Mouse (Mus musculus): ENCODE measurements around the gene Sik3. TPM values are rescaled to one million over a fixed set of nuclear protein-coding genes. Genes with fewer than 3 reads are reported as not detected.

Gene Sik3
- total RNA-seq, 1 experiment from 2014 or later, result 25.1 TPM

DNA sequence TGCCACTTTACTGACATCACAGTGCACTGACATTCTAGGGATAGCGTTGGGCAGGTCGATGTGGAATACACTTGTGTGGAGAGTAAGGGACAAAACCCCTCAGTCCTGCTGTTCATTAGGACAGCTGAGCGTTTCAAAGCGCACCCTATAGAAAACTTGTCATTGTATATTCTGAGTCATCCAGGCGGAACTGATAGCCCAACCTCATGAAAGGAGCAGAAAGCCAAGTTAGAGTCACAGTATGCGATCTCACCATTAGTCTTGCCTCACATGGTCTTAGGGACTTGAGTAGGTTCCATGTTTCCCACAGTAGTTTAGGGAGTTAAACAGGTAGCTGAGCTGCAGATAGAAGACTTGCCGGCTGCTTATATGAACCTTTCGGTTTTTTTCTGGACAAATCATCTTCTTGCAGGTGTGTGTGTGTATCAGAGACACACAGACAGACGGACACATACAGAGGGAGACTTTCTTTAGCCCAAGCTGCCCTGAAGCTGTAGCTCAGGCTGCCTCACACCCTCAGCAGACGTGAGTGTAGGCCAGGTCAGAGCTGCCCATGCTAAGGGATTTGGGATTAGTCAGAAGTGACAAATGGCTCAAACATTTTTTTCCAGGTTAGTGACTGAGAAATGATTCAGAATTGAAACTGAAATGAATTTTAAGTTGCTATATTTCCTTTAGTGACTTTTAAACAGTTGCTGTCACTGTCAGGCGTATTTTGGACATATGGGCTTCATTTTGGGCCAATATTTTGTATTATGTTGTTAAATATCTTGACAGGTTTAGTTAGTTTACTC, 34.3 kb downstream of the Sik3 start:
- no peak for ATAC-seq (replicated peaks; ENCODE audit: low read depth, poor library complexity, severe bottlenecking)

DNA sequence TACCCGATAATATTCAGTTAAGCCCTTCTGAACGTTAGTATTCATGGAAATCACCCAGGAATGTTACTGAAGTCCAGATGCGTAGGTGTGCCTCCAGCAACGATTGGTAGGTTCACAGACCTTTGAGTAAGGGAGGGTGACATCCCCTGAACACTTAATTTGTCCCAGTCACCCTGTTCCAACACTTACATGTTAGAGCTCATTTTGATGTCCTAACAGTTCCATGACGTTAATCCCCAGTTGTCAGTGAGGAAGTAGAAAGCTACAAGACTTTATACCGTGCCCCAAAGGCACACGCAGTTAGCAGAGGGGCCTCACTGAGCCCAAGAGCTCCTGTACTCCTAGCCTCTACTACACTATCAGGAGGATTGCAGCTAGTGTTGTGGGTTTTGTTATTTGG, 36.9 kb downstream of the Sik3 start:
- no peak for ATAC-seq (replicated peaks; ENCODE audit: low read depth, poor library complexity, severe bottlenecking)

GRCm38 (mm10) chr9:46050203-46050602, 37.6 kb downstream of the Sik3 start:
- no peak for ATAC-seq (replicated peaks; ENCODE audit: low read depth, poor library complexity, severe bottlenecking)

DNA sequence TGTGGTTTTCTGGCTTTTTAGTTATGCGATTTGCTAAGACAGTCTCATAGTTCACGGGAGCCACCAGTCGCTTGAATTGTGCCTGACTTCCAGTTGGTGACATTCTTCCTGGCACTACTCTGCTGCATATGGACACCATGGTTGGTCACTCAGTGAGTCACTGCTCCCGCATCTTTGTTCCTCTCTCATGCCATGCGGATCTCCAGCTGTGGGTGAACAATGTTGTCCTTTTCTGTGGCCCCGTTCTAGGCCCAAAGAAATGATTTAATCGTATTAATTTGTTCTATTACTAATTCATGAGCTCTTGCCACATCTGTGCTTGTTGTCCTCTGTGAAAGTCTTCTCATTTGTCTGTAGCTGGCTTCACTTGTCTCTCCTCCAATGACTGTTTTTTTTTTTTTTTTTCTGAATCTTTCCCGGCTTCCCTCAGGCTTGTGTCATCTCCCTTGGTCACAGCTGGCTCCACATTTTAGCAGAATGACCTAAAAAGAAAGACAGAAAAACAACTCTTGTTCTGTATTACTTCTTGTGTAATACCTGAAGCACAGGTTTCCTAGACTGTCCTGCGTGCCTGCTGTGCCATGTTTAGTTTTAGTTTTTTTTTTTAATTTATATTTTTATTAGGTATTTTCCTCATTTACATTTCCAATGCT, 40.5 kb downstream of the Sik3 start:
- ATAC-seq (replicated peaks; ENCODE audit: low read depth, poor library complexity, severe bottlenecking), result no peak

GRCm38 (mm10) chr9:46058065-46058464, 45.4 kb downstream of the Sik3 start:
- ATAC-seq (replicated peaks; ENCODE audit: low read depth, poor library complexity, severe bottlenecking), result peak; percentile 58; the same call in 1 of the 2 replicates

- no peak for ATAC-seq (replicated peaks; ENCODE audit: low read depth, poor library complexity, severe bottlenecking)
These were observed 47.6 kb downstream of the Sik3 start for GRCm38 (mm10) chr9:46060249-46060648.

GRCm38 (mm10) chr9:46061696-46062425, 49.2 kb downstream of the Sik3 start:
- no peak for ATAC-seq (replicated peaks; ENCODE audit: low read depth, poor library complexity, severe bottlenecking)

- ATAC-seq (replicated peaks; ENCODE audit: low read depth, poor library complexity, severe bottlenecking), result no peak
These were observed 51.7 kb downstream of the Sik3 start for GRCm38 (mm10) chr9:46064331-46064730.

DNA sequence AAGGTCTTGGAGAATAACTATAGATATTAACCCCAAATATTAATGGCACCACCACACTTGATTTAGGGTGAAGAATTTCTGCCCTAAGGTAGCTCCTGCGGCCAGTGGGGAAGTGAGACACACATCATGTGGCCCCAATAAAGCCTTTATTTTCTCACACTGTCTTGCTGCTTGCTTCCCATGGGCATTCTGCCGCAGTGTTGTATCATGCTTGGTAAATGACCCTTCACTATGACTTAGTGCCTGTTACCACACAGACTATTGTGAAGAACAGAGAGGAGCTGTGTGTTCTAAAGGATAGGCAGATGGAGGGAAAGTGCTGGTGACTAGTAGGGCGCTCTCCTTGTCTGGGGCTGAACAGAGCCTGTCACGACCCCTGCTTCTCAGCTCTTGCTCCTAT, 54.1 kb downstream of the Sik3 start:
- no peak for ATAC-seq (replicated peaks; ENCODE audit: low read depth, poor library complexity, severe bottlenecking)

- ATAC-seq (replicated peaks; ENCODE audit: low read depth, poor library complexity, severe bottlenecking), result peak; percentile 97
These were observed 55.1 kb downstream of the Sik3 start for GRCm38 (mm10) chr9:46067691-46068090.

- ATAC-seq (replicated peaks; ENCODE audit: low read depth, poor library complexity, severe bottlenecking), result no peak
These were observed 56.4 kb downstream of the Sik3 start for GRCm38 (mm10) chr9:46069013-46069412.

- ATAC-seq (replicated peaks; ENCODE audit: low read depth, poor library complexity, severe bottlenecking), result no peak
These were observed 59.6 kb downstream of the Sik3 start for GRCm38 (mm10) chr9:46072101-46072835.

DNA sequence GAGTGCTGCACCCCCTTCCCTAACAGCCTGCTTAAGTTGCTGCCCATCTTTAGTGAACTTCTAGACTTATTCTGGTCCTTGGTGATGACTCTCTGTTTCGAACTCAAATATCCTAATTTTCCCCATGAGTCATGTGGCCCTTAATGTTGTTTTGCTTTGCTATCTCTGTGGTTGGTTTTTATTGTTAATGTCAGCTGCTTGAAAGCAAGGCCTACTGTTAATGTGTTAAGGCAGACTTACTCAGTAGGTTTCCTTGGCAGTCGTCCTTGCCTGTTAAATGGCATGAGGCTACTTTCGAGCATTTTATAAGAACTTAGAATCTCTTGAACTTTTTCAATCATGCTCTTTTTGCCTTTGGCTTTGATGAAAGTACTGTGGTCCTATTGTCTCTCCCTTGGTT, 60.8 kb downstream of the Sik3 start:
- no peak for ATAC-seq (replicated peaks; ENCODE audit: low read depth, poor library complexity, severe bottlenecking)

DNA sequence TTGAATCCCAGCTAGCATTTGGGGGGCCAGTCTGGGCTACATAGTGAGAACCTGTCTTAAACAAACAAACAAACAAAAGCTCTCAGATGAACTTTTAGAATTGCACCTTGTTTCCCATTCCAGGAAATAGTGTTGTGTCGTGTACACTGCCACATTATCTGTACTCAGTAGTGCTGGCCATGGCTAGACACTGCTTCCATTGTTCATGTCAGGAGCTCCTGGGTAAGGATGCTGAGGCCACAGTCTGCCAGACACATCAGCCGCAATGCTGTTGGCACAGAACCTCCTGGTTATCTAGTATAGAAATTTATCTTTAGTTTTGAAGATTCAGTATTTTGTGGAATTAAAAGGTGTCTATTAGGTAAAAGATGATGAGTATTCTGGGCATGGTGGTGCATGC, 63.0 kb downstream of the Sik3 start:
- ATAC-seq (replicated peaks; ENCODE audit: low read depth, poor library complexity, severe bottlenecking), result no peak

DNA sequence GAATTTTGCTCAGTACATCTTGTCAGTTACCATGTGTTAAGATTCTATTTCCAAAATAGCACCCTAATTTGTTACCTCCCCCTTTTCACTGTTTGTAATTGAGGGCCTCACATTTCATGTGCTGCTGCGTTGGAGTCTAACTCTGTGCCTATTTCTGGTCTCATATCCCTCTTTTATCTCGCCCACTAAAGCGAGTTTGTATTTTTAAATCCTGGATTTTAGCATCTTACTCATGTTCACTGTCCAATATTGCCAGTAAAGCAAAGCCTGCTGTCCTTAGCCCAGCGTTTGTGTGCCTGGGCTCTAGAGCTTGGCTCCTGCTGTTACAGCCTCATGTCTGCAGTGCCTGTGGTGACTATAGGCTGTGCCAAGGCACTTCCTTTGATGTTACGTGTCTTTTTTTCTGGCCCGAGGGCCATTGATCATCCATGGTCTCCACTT, 69.8 kb downstream of the Sik3 start:
- ATAC-seq (replicated peaks; ENCODE audit: low read depth, poor library complexity, severe bottlenecking), result no peak

DNA sequence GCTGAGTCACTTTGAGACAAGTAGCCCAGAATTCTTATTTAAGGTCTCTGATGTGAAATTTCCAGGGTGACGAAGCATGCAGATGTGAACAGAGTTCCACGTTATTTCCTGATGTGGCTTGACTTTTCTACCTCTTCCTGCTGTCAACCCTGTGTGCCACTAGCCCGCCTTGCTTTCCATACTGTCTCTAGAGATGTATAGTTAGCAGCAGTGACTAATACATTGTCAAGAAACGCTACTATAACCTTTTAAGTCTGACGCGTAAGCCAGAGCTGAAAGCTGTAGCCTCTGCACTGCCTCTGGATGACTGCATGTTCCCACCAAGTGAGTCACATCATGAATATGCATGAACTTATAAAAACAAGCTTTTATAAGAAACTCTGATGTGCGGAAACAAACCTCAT, 70.9 kb downstream of the Sik3 start:
- ATAC-seq (replicated peaks; ENCODE audit: low read depth, poor library complexity, severe bottlenecking), result peak; percentile 31; the same call in 1 of the 2 replicates

GRCm38 (mm10) chr9:46085898-46086297, 73.3 kb downstream of the Sik3 start:
- no peak for ATAC-seq (replicated peaks; ENCODE audit: low read depth, poor library complexity, severe bottlenecking)

GRCm38 (mm10) chr9:46086826-46087225, 74.2 kb downstream of the Sik3 start:
- ATAC-seq (replicated peaks; ENCODE audit: low read depth, poor library complexity, severe bottlenecking), result no peak

- no peak for ATAC-seq (replicated peaks; ENCODE audit: low read depth, poor library complexity, severe bottlenecking)
These were observed 74.8 kb downstream of the Sik3 start for GRCm38 (mm10) chr9:46087461-46087860.

GRCm38 (mm10) chr9:46088722-46089121, 76.1 kb downstream of the Sik3 start:
- no peak for ATAC-seq (replicated peaks; ENCODE audit: low read depth, poor library complexity, severe bottlenecking)
